Mouse (Mus musculus) C2C12 (cell line): ENCODE data around the gene Rbfox3. TPM values are rescaled to one million over a fixed set of nuclear protein-coding genes. Genes with fewer than 3 reads are reported as not detected.

Source experiments
- H3K27me3 ChIP-seq: one replicate; pipeline ENCODE4 v1.6.1; 2011; ENCODE audit not compliant: control insufficient read depth, insufficient read depth, insufficient read length
- H3K36me3 ChIP-seq: one replicate; pipeline ENCODE4 v1.6.1; 2011; ENCODE audit not compliant: control insufficient read depth, insufficient read depth
- H3K4me3 ChIP-seq: one replicate; pipeline ENCODE4 v1.5.1; 2011; ENCODE audit warnings: mild to moderate bottlenecking, control low read depth; ENCODE audit not compliant: poor library complexity, insufficient read depth, severe bottlenecking
- H3K79me2 ChIP-seq: one replicate; pipeline ENCODE4 v1.6.1; 2011; ENCODE audit not compliant: control insufficient read depth, insufficient read depth
- H3K79me3 ChIP-seq: one replicate; pipeline ENCODE4 v1.6.1; 2011; ENCODE audit warnings: low read depth, control low read depth
- H3ac ChIP-seq: one replicate; pipeline ENCODE3; 2011; ENCODE audit warnings: low read depth; ENCODE audit not compliant: control insufficient read depth, insufficient read length
- CEBPB ChIP-seq: IDR thresholded peaks from one replicate; pipeline ENCODE4 v1.6.1; 2011; ENCODE audit warnings: low read depth, mild to moderate bottlenecking, control low read depth, moderate library complexity
- CTCF ChIP-seq: IDR thresholded peaks from one replicate; pipeline ENCODE4 v1.5.1; 2011; ENCODE audit not compliant: control insufficient read depth, insufficient read depth, insufficient read length
- FOSL1 ChIP-seq: IDR thresholded peaks from one replicate; pipeline ENCODE4 v1.8.0; 2011; ENCODE audit warnings: mild to moderate bottlenecking, low read length; ENCODE audit not compliant: poor library complexity, insufficient read depth, severe bottlenecking
- MAX ChIP-seq: IDR thresholded peaks from one replicate; pipeline ENCODE4 v1.6.1; 2011; ENCODE audit warnings: mild to moderate bottlenecking, control low read depth
- MYOD1 ChIP-seq: IDR thresholded peaks from one replicate; pipeline ENCODE4 v1.6.1; 2011; ENCODE audit warnings: low read depth; ENCODE audit not compliant: control insufficient read depth, insufficient read length
- MYOG ChIP-seq: IDR thresholded peaks from one replicate; pipeline ENCODE4 v1.6.1; 2011; ENCODE audit not compliant: control insufficient read depth, insufficient read length; ENCODE audit errors: extremely low read depth
- USF1 ChIP-seq: IDR thresholded peaks from one replicate; pipeline ENCODE4 v1.6.1; 2011; ENCODE audit warnings: low read depth, mild to moderate bottlenecking, control low read depth, moderate library complexity
- polyA plus RNA-seq: library from polyadenylated mRNA; unstranded; fragments of >200 nt; fragmentation: generic; extraction: Trizol; gene quantifications from one replicate; pipeline ENCODE4 v1.2.1, GENCODE M21; 2012; ENCODE audit warnings: missing spikeins

The Rbfox3 gene
- polyA plus RNA-seq, 1 experiment, result not detected

GRCm38 (mm10) chr11:118769542-118769941 lies 141.9 kb downstream of the Rbfox3 start:
- Histone ChIP-seq H3ac (no peak overlapping the region), H3K27me3 (peaks cover 76% of the 10 kb centered on the region), H3K79me3 (no peaks in the 10 kb centered on the region), H3K4me3 (no peak overlapping the region), H3K36me3 (no peaks in the 10 kb centered on the region), H3K79me2 (no peaks in the 10 kb centered on the region)
- TF ChIP-seq MYOD1 (no peak), CEBPB (no peak), MYOG (no peak), FOSL1 (no peak), MAX (no peak), CTCF (no peak)

DNA sequence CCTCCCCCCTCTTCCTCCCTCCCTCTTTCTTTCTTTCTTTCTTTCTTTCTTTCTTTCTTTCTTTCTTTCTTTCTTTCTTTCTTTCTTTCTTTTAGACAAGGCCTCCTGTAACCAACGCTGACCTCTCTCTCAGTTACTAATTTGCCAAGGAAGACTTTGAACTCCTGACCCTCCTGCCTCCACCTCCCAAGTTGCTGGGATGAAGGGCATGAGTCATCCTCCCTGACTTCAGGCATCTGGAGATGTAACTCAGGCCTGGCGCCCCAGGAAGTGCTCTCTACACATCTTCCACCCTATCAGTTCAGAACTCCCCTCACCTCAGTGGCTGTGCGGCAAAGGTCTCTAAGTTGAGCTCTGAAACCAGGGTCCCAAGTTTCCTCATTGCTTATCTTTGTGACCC lies 143.0 kb downstream of the Rbfox3 start:
- no peaks in the 10 kb centered on the region for H3K79me3 ChIP-seq
- no peak overlapping the region for H3ac ChIP-seq
- TF ChIP-seq MAX (no peak), CEBPB (no peak), CTCF (no peak), MYOG (no peak), MYOD1 (no peak), USF1 (no peak), FOSL1 (no peak)
- H3K79me2 ChIP-seq, result no peaks in the 10 kb centered on the region
- H3K27me3 ChIP-seq, result peaks cover 87% of the 10 kb centered on the region
- no peak overlapping the region for H3K4me3 ChIP-seq
- H3K36me3 ChIP-seq, result no peaks in the 10 kb centered on the region

GRCm38 (mm10) chr11:118767411-118767810 lies 144.0 kb downstream of the Rbfox3 start:
- Histone ChIP-seq H3K79me2 (no peaks in the 10 kb centered on the region), H3ac (no peak overlapping the region), H3K27me3 (peaks cover 85% of the 10 kb centered on the region), H3K36me3 (no peaks in the 10 kb centered on the region), H3K79me3 (no peaks in the 10 kb centered on the region), H3K4me3 (no peak overlapping the region)
- TF ChIP-seq CTCF, result no peak
- TF ChIP-seq MYOD1, result no peak
- TF ChIP-seq FOSL1, result no peak
- no peak for TF ChIP-seq CEBPB
- no peak for TF ChIP-seq USF1
- no peak for TF ChIP-seq MAX
- no peak for TF ChIP-seq MYOG

- no peak overlapping the region for H3ac ChIP-seq
- H3K27me3 ChIP-seq, result peaks cover 41% of the 10 kb centered on the region
- H3K79me2 ChIP-seq, result no peaks in the 10 kb centered on the region
- no peaks in the 10 kb centered on the region for H3K36me3 ChIP-seq
- TF ChIP-seq CEBPB, result no peak
- TF ChIP-seq USF1, result no peak
- TF ChIP-seq FOSL1, result no peak
- TF ChIP-seq MAX, result no peak
- TF ChIP-seq CTCF, result no peak
- TF ChIP-seq MYOD1, result no peak
- TF ChIP-seq MYOG, result no peak
- no peaks in the 10 kb centered on the region for H3K79me3 ChIP-seq
- H3K4me3 ChIP-seq, result no peak overlapping the region
These were observed 151.0 kb downstream of the Rbfox3 start for GRCm38 (mm10) chr11:118760296-118760988.

- Histone ChIP-seq H3ac (no peak overlapping the region), H3K4me3 (no peak overlapping the region), H3K36me3 (no peaks in the 10 kb centered on the region), H3K27me3 (peaks cover 42% of the 10 kb centered on the region), H3K79me2 (no peaks in the 10 kb centered on the region), H3K79me3 (no peaks in the 10 kb centered on the region)
- TF ChIP-seq CTCF (no peak), MAX (no peak), MYOG (no peak), USF1 (no peak), CEBPB (no peak), FOSL1 (no peak), MYOD1 (no peak)
These were observed 152.2 kb downstream of the Rbfox3 start for GRCm38 (mm10) chr11:118759228-118759627.

GRCm38 (mm10) chr11:118758277-118758990 lies 153.0 kb downstream of the Rbfox3 start:
- H3K36me3 ChIP-seq, result no peaks in the 10 kb centered on the region
- H3K27me3 ChIP-seq, result peaks cover 38% of the 10 kb centered on the region
- TF ChIP-seq CEBPB (no peak), MYOG (no peak), CTCF (no peak), MYOD1 (no peak), USF1 (no peak), MAX (no peak), FOSL1 (no peak)
- H3K79me3 ChIP-seq, result no peaks in the 10 kb centered on the region
- H3K79me2 ChIP-seq, result no peaks in the 10 kb centered on the region
- H3K4me3 ChIP-seq, result no peak overlapping the region
- no peak overlapping the region for H3ac ChIP-seq
